Mouse (Mus musculus) A20 (cell line): ENCODE measurements around the gene Spaca9.
A peak's percentile ranks its signal among the peaks of the same experiment; 100 is the strongest.

Source experiments
- DNase-seq: peaks from one replicate; pipeline ENCODE4 v3.0.0-alpha.2; 2011; ENCODE audit warnings: low read depth, low spot score

Gene Spaca9

GRCm38 (mm10) chr2:28699361-28700335 is at the start of gene Spaca9, which contains the start of gene Ak8:
Spaca9 (minus strand) TSS chr2:28699727.
Ak8 (plus strand) TSS chr2:28700164.
- DNase-seq, result peak; percentile 21

GRCm38 (mm10) chr2:28747705-28748104 is 48.2 kb upstream of the Spaca9 start:
- no peak for DNase-seq

- peak; percentile 31 for DNase-seq
These were observed 47.3 kb upstream of the Spaca9 start for GRCm38 (mm10) chr2:28746682-28747332.

GRCm38 (mm10) chr2:28742701-28743100 is 43.2 kb upstream of the Spaca9 start:
- no peak for DNase-seq

- DNase-seq, result peak; percentile 83
These were observed 40.6 kb upstream of the Spaca9 start for GRCm38 (mm10) chr2:28740159-28740558.

GRCm38 (mm10) chr2:28737112-28737511 is 37.6 kb upstream of the Spaca9 start:
- DNase-seq, result no peak

- no peak for DNase-seq
These were observed 31.1 kb upstream of the Spaca9 start for GRCm38 (mm10) chr2:28730676-28731075.

- peak; percentile 14 for DNase-seq
These were observed 28.4 kb upstream of the Spaca9 start for GRCm38 (mm10) chr2:28727786-28728404.

GRCm38 (mm10) chr2:28723912-28724311 is 24.4 kb upstream of the Spaca9 start:
- DNase-seq, result no peak

GRCm38 (mm10) chr2:28722419-28722818 is 22.9 kb upstream of the Spaca9 start:
- DNase-seq, result no peak

- DNase-seq, result no peak
These were observed 13.5 kb upstream of the Spaca9 start for GRCm38 (mm10) chr2:28713036-28713435.

GRCm38 (mm10) chr2:28706787-28707186 is 7.3 kb upstream of the Spaca9 start:
- no peak for DNase-seq

GRCm38 (mm10) chr2:28706106-28706636 is 6.6 kb upstream of the Spaca9 start:
- DNase-seq, result no peak

- no peak for DNase-seq
These were observed 2.2 kb upstream of the Spaca9 start for GRCm38 (mm10) chr2:28701646-28702262.

- peak; percentile 82 for DNase-seq
These were observed 961 bp downstream of the Spaca9 start for GRCm38 (mm10) chr2:28698566-28698965.

- DNase-seq, result no peak
These were observed 6.8 kb downstream of the Spaca9 start for GRCm38 (mm10) chr2:28692692-28693091.

GRCm38 (mm10) chr2:28688431-28688830 is 11.1 kb downstream of the Spaca9 start:
- DNase-seq, result peak; percentile 51

GRCm38 (mm10) chr2:28685895-28686294 is 13.6 kb downstream of the Spaca9 start:
- DNase-seq, result no peak

GRCm38 (mm10) chr2:28681718-28682117 is 17.8 kb downstream of the Spaca9 start:
- DNase-seq, result no peak

GRCm38 (mm10) chr2:28680710-28681109 is 18.8 kb downstream of the Spaca9 start:
- peak; percentile 20 for DNase-seq

GRCm38 (mm10) chr2:28676005-28676404 is 23.5 kb downstream of the Spaca9 start:
- no peak for DNase-seq
